Mouse (Mus musculus): Measurements from ENCODE around the gene Taar4.

The Taar4 gene

DNA sequence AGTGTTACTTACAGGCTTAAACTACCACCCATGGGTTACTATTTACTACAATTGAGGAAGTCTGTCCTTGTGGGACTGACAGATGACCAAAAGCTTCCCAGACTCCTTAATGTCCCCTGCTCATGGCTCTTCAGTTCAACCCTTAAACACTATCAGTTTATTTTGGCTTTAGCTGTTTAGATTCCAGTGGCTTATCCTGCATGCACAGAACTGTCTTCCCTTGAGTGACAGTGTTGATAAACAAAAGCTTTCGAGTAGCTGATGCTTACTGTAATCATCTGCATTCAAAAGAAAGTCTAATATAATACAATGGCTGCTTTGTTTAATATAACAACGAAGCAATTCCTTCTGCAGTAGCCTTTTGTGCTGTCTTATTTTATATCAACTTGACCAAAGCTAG lies 46.7 kb downstream of the Taar4 start:
- no peak for DNase-seq (ENCODE audit: low spot score in 2 of 2)

DNA sequence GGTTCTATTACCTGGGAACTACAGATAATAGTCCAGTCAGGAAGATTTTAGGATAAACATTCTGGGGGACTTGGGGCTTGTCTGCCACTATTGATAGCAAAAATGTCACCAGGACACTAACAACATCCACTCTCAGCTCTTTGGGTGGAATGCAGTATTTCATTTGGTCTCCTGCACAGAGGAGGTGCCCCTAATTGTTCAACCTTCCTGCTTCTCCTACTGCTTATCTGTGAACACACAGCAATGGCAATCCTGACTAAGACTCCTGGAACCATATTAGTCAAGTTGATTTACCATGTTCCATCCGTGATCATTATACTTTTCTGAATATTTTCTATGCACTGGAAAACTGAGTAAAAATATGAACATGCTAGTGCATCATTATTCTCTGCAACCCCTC lies 47.8 kb downstream of the Taar4 start:
- DNase-seq (ENCODE audit: low spot score in 2 of 2): no peak

All from spleen, postnatal 36 days (tissue).